Mouse (Mus musculus) testis, postnatal 14 days (tissue): ENCODE measurements at regions not wholly inside any gene's neighbourhood (a gene's known extent, or its start where the extent isn't known, plus 50 kb on each side); places are given as distances from the start of the nearest gene placed in this dataset.

Source experiments
- DNase-seq: peaks from one replicate; pipeline ENCODE4 v3.0.0; 2021; ENCODE audit warnings: low spot score

GRCm38 (mm10) chr6:107629376-107629775 is 99.8 kb downstream of the Lrrn1 start:
- no peak for DNase-seq

GRCm38 (mm10) chr6:107645751-107646150 is 116.2 kb downstream of the Lrrn1 start:
- no peak for DNase-seq

GRCm38 (mm10) chr6:107653840-107654523 is 124.4 kb downstream of the Lrrn1 start:
- no peak for DNase-seq

- no peak for DNase-seq
Observed at GRCm38 (mm10) chr6:107657805-107658204, 128.2 kb downstream of the Lrrn1 start.

GRCm38 (mm10) chr6:107661009-107661764 is 131.6 kb downstream of the Lrrn1 start:
- no peak for DNase-seq

- no peak for DNase-seq
Observed at GRCm38 (mm10) chr6:107699298-107699697, 169.7 kb downstream of the Lrrn1 start.

- no peak for DNase-seq
Observed at GRCm38 (mm10) chr6:107708185-107708584, 178.6 kb downstream of the Lrrn1 start.

GRCm38 (mm10) chr6:107708608-107709007 is 179.0 kb downstream of the Lrrn1 start:
- DNase-seq = no peak

GRCm38 (mm10) chr6:107710360-107710759 is 180.8 kb downstream of the Lrrn1 start:
- DNase-seq = no peak

- DNase-seq = no peak
Observed at GRCm38 (mm10) chr6:107711181-107712087, 181.9 kb downstream of the Lrrn1 start.

GRCm38 (mm10) chr6:107713051-107713450 is 183.5 kb downstream of the Lrrn1 start:
- DNase-seq = no peak

- no peak for DNase-seq
Observed at GRCm38 (mm10) chr6:107717194-107717593, 187.6 kb downstream of the Lrrn1 start.

- DNase-seq = no peak
Observed at GRCm38 (mm10) chr6:107730294-107730693, 200.7 kb downstream of the Lrrn1 start.

GRCm38 (mm10) chr6:107734773-107735172 is 205.2 kb downstream of the Lrrn1 start:
- no peak for DNase-seq

- no peak for DNase-seq
Observed at GRCm38 (mm10) chr6:107749111-107749736, 219.7 kb downstream of the Lrrn1 start.

- peak; percentile 14 for DNase-seq
Observed at GRCm38 (mm10) chr6:107749794-107750193, 220.2 kb downstream of the Lrrn1 start.

- DNase-seq = no peak
Observed at GRCm38 (mm10) chr6:107752156-107752555, 222.6 kb downstream of the Lrrn1 start.

- no peak for DNase-seq
Observed at GRCm38 (mm10) chr6:107755158-107755557, 225.6 kb downstream of the Lrrn1 start.

GRCm38 (mm10) chr6:107770834-107771470 is 241.4 kb downstream of the Lrrn1 start:
- no peak for DNase-seq

GRCm38 (mm10) chr6:107784998-107785397 is 255.4 kb downstream of the Lrrn1 start:
- no peak for DNase-seq

- DNase-seq = no peak
Observed at GRCm38 (mm10) chr6:107788224-107788893, 258.8 kb downstream of the Lrrn1 start.
